Mouse (Mus musculus): ENCODE results near the gene Dnase2b.

Gene Dnase2b

GRCm38 (mm10) chr3:146570148-146570782 lies 45.1 kb downstream of the Dnase2b start, which contains the start of gene Uox:
Gene Uox, plus strand, starts transcription at chr3:146570426.
- DNase-seq (ENCODE audit: low spot score), result no peak

GRCm38 (mm10) chr3:146569594-146569993 lies 45.8 kb downstream of the Dnase2b start:
- DNase-seq (ENCODE audit: low spot score), result no peak

- peak; percentile 19 for DNase-seq (ENCODE audit: low spot score)
Observed at GRCm38 (mm10) chr3:146567884-146568530, 47.4 kb downstream of the Dnase2b start.

DNA sequence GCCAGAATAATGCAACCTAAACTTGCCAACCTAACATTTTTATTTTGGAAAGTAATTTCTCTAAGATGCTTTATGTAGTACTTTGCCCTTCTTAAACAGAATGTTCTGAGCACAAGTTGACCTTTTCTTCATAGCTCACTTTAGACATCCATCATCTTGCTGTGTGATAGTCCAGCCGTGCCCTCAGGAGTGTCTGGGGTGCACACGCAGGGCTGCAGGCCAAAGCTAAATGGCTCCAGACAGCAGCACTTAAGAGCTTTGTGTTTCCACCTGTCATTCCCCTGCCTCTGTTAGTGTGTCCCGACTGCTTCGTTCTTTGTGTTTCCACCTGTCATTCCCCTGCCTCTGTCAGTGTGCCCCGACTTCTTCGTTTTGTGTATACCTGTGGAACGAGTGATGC lies 48.0 kb downstream of the Dnase2b start:
- no peak for DNase-seq (ENCODE audit: low spot score)

DNA sequence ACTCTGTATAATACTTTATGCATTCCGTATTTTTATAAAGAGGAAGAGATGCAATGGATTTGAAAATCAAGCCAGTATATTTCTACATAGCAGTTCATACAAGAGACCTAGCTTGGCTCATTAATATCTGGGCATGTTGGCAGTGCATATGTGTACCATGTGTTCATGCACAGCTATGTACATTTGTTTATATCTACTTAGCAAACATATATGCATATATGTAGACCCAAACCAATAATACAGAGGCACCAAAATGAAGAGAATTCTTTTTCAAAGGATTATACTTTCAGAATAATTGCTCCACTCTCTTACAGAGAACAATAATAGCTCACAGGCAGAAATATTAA lies 50.4 kb downstream of the Dnase2b start:
- no peak for DNase-seq (ENCODE audit: low spot score)

DNA sequence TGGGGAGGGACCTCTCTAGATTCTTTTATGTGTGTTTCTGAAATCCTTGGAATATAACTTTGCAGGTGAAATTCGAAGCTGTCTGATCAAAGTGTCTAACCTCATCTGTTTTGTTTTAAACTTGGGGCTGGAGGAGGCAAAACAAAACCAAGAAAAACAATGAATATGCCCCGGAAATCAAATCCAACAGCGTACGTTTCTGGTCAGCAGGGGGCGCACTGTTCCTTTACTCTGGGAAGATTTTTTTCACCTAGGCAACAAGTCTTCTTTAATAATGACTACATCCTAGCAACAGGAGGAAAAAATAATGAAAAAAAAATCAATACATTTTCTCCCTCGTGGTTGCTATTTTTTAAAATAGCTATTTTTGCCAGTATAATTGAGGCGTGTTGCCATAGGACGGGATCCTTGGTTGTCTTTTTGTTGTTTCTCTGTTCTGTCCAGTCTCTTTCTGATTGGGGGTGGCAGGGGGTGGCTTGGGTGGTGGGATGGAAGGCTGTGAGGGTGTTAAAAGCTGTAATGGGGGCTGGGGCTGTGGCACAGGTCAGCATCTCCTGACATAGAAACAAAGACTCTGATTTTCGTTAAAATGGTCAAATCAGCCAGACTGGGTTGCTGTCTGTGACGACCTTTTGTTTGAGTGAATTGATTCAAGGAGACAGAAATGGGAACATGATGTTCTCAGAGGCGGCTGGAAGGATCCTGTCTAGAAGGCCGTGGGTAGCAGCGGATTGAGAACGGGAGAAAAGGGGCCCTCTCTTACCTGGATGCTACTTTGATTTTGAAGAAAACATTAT lies 50.9 kb downstream of the Dnase2b start:
- peak; percentile 88 for DNase-seq (ENCODE audit: low spot score)

GRCm38 (mm10) chr3:146562936-146563335 lies 52.5 kb downstream of the Dnase2b start:
- no peak for DNase-seq (ENCODE audit: low spot score)

- DNase-seq (ENCODE audit: low spot score), result no peak
Observed at GRCm38 (mm10) chr3:146557507-146557906, 57.9 kb downstream of the Dnase2b start.

DNA sequence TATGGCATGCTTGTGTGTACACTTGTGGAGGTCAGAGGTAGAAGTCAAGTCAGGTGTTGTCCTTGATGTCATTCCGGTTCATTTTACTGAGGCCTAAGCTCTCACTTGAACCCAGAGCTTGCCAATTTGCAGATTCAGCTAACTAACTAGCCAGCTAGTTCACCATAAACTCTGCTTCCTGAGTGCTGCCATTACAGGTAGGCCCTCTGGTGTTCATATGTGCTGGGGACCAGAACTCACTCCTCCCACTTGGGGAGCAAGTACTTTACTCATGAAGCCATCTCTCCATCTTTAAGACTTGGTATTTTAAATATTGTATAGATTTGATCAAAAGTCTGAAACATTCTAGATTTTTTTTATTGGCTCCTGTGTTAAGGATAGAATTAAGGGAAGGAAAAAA lies 58.8 kb downstream of the Dnase2b start:
- no peak for DNase-seq (ENCODE audit: low spot score)

DNA sequence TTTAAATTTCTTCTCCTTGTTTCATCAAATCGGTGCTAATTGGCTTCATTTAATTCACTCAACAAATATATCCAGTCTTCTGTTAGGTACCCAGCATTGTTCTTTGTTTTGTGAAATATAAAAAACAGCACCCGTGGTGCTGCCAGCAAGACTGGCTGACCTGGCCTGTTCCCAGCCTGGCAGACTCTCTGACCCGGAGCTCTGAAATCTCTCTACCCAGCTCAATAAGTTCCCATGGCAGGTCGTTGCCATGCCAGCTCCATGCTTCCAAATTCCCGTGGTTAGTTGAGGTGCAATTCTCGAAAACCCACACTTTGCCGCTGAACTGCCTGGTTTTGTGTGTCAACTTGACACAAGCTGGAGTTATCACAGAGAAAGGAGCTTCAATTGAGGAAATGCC lies 60.6 kb downstream of the Dnase2b start:
- no peak for DNase-seq (ENCODE audit: low spot score)

DNA sequence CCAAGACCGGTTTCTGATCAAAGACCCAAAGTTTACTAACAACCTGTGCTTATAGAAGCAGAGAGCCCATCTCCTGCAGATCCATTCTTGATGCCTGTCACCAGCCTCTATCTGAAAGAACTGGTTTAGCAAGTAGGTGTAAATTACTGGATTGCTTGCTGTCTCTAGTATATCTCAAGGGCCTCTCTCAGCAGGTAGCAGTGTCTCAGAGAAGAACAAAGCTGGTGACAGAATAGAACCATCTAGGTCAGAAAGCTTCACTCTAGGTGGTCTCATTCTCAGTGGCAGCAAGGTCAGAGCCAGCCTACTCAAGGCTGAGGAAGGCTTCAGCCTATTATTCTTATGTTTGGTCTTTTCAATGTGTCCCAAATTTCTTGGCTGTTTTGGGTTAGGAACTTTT lies 71.8 kb downstream of the Dnase2b start:
- DNase-seq (ENCODE audit: low spot score), result no peak

DNA sequence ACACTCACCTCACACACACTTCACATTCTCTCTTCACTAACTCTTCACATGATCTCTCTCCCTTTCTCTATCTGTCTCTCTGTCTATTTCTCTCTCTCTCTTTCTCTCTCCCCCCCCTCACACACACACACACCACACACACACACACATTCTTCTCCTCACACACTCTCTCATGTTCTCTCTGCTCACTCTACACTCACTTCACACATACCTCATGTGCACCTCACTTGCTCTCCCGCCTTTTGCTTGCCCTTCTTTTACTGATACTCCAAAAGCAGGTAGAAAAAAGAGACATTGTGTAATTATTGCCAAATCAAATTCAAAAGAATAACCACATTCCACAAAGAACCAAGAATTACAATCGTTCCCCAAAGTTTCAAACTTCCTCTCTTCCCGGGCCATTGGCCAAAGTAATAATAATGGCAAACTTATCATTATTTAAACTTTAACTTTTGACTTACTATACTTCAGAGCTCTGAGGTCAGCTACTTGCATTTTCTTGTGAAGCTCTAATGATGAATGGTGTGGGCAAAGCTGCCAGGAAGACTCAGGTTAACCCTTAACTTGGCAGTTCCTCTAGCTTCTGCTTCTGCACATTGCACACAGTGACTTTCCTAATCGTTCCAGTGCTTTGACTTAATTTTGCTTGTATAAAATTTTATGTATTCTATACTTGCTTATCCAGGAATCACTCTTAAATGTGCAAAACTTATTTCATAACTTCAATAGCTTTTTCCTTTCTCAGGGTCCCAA lies 74.7 kb downstream of the Dnase2b start:
- DNase-seq (ENCODE audit: low spot score), result no peak

DNA sequence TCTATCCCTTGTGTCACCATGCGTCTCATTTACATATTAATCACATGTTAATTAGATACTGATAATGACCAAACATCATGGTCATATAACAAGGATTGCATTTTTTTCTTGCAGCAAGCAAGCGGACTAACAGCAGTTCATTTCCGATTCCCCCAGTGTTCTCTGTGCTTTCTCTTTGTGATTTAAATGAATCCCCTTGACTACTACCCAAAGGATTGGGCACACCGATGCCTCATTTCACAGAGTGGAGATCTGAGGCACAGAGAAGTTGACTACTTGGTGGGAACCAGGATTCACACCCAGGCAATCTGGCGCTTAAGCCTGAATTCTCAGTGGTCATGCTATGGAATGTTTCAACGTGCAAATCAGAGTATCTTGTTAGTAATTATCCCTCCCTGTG lies 80.4 kb downstream of the Dnase2b start:
- no peak for DNase-seq (ENCODE audit: low spot score)
